Mouse (Mus musculus): Measurements from ENCODE around the gene Thtpa. TPM values are rescaled to one million over a fixed set of nuclear protein-coding genes. Genes with fewer than 3 reads are reported as not detected.
A peak's percentile ranks its signal among the peaks of the same experiment; 100 is the strongest.

The Thtpa gene
- total and polyA plus RNA-seq, 2 experiments: 8.7 to 15.4 TPM

- TF ChIP-seq POLR2A (IDR thresholded peaks at IDR 0.05; ENCODE audit: extremely low read depth, insufficient read depth, low read length) (no peak), CTCF (IDR thresholded peaks at IDR 0.05; ENCODE audit: low read depth, low read length) (peak; percentile 98)
Observed at GRCm38 (mm10) chr14:55121947-55122346, 27.4 kb downstream of the Thtpa start.

DNA sequence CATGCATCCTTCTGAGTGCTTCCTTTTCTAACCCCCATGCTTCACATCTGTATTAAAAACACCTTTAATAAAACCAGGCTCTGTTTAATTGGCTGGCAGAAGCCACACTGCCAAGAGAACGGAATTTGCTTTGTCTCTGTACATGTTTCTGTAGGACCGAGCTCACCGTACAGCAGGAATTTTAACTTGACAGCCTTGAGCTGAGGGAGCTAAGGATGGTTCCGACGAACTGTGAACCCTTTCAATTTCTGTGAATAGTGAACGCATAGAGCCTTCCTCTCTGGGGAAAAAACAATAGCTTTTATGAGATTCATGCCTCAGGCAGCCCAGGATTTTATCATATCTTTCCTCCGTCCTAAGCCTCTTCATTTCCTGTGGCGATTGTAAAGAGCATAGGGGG, 27.8 kb downstream of the Thtpa start:
- Histone ChIP-seq H3K4me1 (ENCODE audit: control insufficient read depth, insufficient read depth, low read length) (peaks cover 1% of the 10 kb centered on the region; the same call in 1 of the 2 replicates), H3K4me3 (ENCODE audit: insufficient read depth, low read depth, low read length) (no peak overlapping the region), H3K27ac (replicated peaks; ENCODE audit: insufficient read depth, low read depth, low read length) (no peak overlapping the region), H3K27me3 (ENCODE audit: control insufficient read depth, insufficient read depth, low read length) (no peaks in the 10 kb centered on the region), H3K9ac (ENCODE audit: low read depth, low read length) (no peak overlapping the region), H3K79me2 (ENCODE audit: control insufficient read depth, insufficient read depth, low read length) (no peaks in the 10 kb centered on the region), H3K36me3 (ENCODE audit: control insufficient read depth, insufficient read depth, low read length) (no peaks in the 10 kb centered on the region)
- DNase-seq (ENCODE audit: extremely low read depth, low read depth, low spot score): no peak
- WGBS: 62% methylated on average over 8 of the region's 8 CpGs
- no peak for TF ChIP-seq CTCF (IDR thresholded peaks at IDR 0.05; ENCODE audit: low read depth, low read length)
- TF ChIP-seq POLR2A (IDR thresholded peaks at IDR 0.05; ENCODE audit: extremely low read depth, insufficient read depth, low read length): no peak

More at GRCm38 (mm10) chr14:55121947-55122346, 27.4 kb downstream of the Thtpa start:
- Histone ChIP-seq H3K79me2 (ENCODE audit: control insufficient read depth, insufficient read depth, low read length) (no peaks in the 10 kb centered on the region), H3K36me3 (ENCODE audit: control insufficient read depth, insufficient read depth, low read length) (no peaks in the 10 kb centered on the region), H3K9ac (ENCODE audit: low read depth, low read length) (no peak overlapping the region), H3K27me3 (ENCODE audit: control insufficient read depth, insufficient read depth, low read length) (0 out of 2 replicates have a peak, but pooled peaks cover under 1% of the 10 kb centered on the region), H3K4me3 (ENCODE audit: insufficient read depth, low read depth, low read length) (no peak overlapping the region), H3K27ac (replicated peaks; ENCODE audit: insufficient read depth, low read depth, low read length) (no peak overlapping the region), H3K4me1 (ENCODE audit: control insufficient read depth, insufficient read depth, low read length) (peaks cover 1% of the 10 kb centered on the region; the same call in 1 of the 2 replicates)
- DNase-seq (ENCODE audit: extremely low read depth, low read depth, low spot score): peak; percentile 84
- 6% methylated on average over 5 of the region's 5 CpGs for WGBS

DNA sequence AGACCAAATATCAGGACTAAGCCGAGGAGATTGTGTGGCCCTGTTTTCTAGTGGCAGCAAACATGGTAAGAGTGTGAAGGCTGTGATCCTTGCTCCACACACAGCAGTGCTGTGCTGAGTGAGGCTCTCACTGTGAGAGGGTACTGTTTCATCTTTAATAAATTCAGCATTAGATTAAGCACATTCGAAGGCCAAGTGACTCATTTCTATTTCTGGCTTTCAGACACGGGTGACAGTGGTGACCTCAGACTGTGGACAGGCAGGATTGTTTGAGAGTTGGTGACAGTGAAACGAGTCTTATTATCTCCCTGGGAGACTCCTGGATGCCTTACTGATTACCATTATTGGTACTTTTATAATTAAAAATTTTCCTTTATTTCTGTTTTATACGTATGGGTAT, 31.1 kb downstream of the Thtpa start:
- DNase-seq (ENCODE audit: extremely low read depth, low read depth, low spot score): no peak
- Histone ChIP-seq H3K36me3 (ENCODE audit: control insufficient read depth, insufficient read depth, low read length) (no peaks in the 10 kb centered on the region), H3K4me3 (ENCODE audit: insufficient read depth, low read depth, low read length) (no peak overlapping the region), H3K27ac (replicated peaks; ENCODE audit: insufficient read depth, low read depth, low read length) (no peak overlapping the region), H3K9ac (ENCODE audit: low read depth, low read length) (no peak overlapping the region), H3K79me2 (ENCODE audit: control insufficient read depth, insufficient read depth, low read length) (no peaks in the 10 kb centered on the region), H3K4me1 (ENCODE audit: control insufficient read depth, insufficient read depth, low read length) (peaks cover 1% of the 10 kb centered on the region; the same call in 1 of the 2 replicates), H3K27me3 (ENCODE audit: control insufficient read depth, insufficient read depth, low read length) (no peaks in the 10 kb centered on the region)
- TF ChIP-seq CTCF (IDR thresholded peaks at IDR 0.05; ENCODE audit: low read depth, low read length) (no peak), POLR2A (IDR thresholded peaks at IDR 0.05; ENCODE audit: extremely low read depth, insufficient read depth, low read length) (no peak)
- 75% methylated on average over 5 of the region's 5 CpGs for WGBS

- DNase-seq (ENCODE audit: extremely low read depth, low read depth, low spot score): no peak
- H3K4me1 ChIP-seq (ENCODE audit: control insufficient read depth, insufficient read depth, low read length): peaks cover 1% of the 10 kb centered on the region; the same call in 1 of the 2 replicates
- TF ChIP-seq POLR2A (IDR thresholded peaks at IDR 0.05; ENCODE audit: extremely low read depth, insufficient read depth, low read length) (no peak), CTCF (IDR thresholded peaks at IDR 0.05; ENCODE audit: low read depth, low read length) (no peak)
- no peaks in the 10 kb centered on the region for H3K79me2 ChIP-seq (ENCODE audit: control insufficient read depth, insufficient read depth, low read length)
- H3K36me3 ChIP-seq (ENCODE audit: control insufficient read depth, insufficient read depth, low read length): no peaks in the 10 kb centered on the region
- no peak overlapping the region for H3K4me3 ChIP-seq (ENCODE audit: insufficient read depth, low read depth, low read length)
- H3K27ac ChIP-seq (replicated peaks; ENCODE audit: insufficient read depth, low read depth, low read length): no peak overlapping the region
- 93% methylated on average over 7 of the region's 7 CpGs for WGBS
- H3K9ac ChIP-seq (ENCODE audit: low read depth, low read length): no peak overlapping the region
- no peaks in the 10 kb centered on the region for H3K27me3 ChIP-seq (ENCODE audit: control insufficient read depth, insufficient read depth, low read length)
Observed at GRCm38 (mm10) chr14:55126521-55126920, 31.9 kb downstream of the Thtpa start.

- Histone ChIP-seq H3K27me3 (ENCODE audit: control insufficient read depth, insufficient read depth, low read length) (no peaks in the 10 kb centered on the region), H3K4me3 (ENCODE audit: insufficient read depth, low read depth, low read length) (no peak overlapping the region), H3K79me2 (ENCODE audit: control insufficient read depth, insufficient read depth, low read length) (no peaks in the 10 kb centered on the region), H3K36me3 (ENCODE audit: control insufficient read depth, insufficient read depth, low read length) (no peaks in the 10 kb centered on the region), H3K27ac (replicated peaks; ENCODE audit: insufficient read depth, low read depth, low read length) (no peak overlapping the region), H3K4me1 (ENCODE audit: control insufficient read depth, insufficient read depth, low read length) (no peaks in the 10 kb centered on the region), H3K9ac (ENCODE audit: low read depth, low read length) (no peak overlapping the region)
- no peak for DNase-seq (ENCODE audit: extremely low read depth, low read depth, low spot score)
- TF ChIP-seq POLR2A (IDR thresholded peaks at IDR 0.05; ENCODE audit: extremely low read depth, insufficient read depth, low read length) (no peak), CTCF (IDR thresholded peaks at IDR 0.05; ENCODE audit: low read depth, low read length) (no peak)
- WGBS: 77% methylated on average over 8 of the region's 8 CpGs
Observed at GRCm38 (mm10) chr14:55135676-55136075, 41.1 kb downstream of the Thtpa start.

GRCm38 (mm10) chr14:55139313-55139712, 44.7 kb downstream of the Thtpa start:
- Histone ChIP-seq H3K4me3 (ENCODE audit: insufficient read depth, low read depth, low read length) (no peak overlapping the region), H3K27me3 (ENCODE audit: control insufficient read depth, insufficient read depth, low read length) (no peaks in the 10 kb centered on the region), H3K4me1 (ENCODE audit: control insufficient read depth, insufficient read depth, low read length) (no peaks in the 10 kb centered on the region), H3K79me2 (ENCODE audit: control insufficient read depth, insufficient read depth, low read length) (no peaks in the 10 kb centered on the region), H3K36me3 (ENCODE audit: control insufficient read depth, insufficient read depth, low read length) (no peaks in the 10 kb centered on the region), H3K27ac (replicated peaks; ENCODE audit: insufficient read depth, low read depth, low read length) (no peak overlapping the region), H3K9ac (ENCODE audit: low read depth, low read length) (no peak overlapping the region)
- 67% methylated on average over 7 of the region's 7 CpGs for WGBS
- TF ChIP-seq CTCF (IDR thresholded peaks at IDR 0.05; ENCODE audit: low read depth, low read length): no peak
- no peak for TF ChIP-seq POLR2A (IDR thresholded peaks at IDR 0.05; ENCODE audit: extremely low read depth, insufficient read depth, low read length)
- DNase-seq (ENCODE audit: extremely low read depth, low read depth, low spot score): no peak
